Mouse (Mus musculus) inflammation-experienced regulatory T-cells, adult 6 months (primary cell): ENCODE data around the gene Cacng1. TPM values are rescaled to one million over a fixed set of nuclear protein-coding genes. Genes with fewer than 3 reads are reported as not detected.

Source experiments
- ATAC-seq: one replicate; pipeline ENCODE4 v1.8.0; 2017
- polyA plus RNA-seq, 3 experiments: library from polyadenylated mRNA; unstranded; fragments of 100-300 nt; shearing (Covaris generic); gene quantifications; one replicate each; pipeline ENCODE4 v1.2.1; 2017

Cacng1 gene
- polyA plus RNA-seq: not detected

DNA sequence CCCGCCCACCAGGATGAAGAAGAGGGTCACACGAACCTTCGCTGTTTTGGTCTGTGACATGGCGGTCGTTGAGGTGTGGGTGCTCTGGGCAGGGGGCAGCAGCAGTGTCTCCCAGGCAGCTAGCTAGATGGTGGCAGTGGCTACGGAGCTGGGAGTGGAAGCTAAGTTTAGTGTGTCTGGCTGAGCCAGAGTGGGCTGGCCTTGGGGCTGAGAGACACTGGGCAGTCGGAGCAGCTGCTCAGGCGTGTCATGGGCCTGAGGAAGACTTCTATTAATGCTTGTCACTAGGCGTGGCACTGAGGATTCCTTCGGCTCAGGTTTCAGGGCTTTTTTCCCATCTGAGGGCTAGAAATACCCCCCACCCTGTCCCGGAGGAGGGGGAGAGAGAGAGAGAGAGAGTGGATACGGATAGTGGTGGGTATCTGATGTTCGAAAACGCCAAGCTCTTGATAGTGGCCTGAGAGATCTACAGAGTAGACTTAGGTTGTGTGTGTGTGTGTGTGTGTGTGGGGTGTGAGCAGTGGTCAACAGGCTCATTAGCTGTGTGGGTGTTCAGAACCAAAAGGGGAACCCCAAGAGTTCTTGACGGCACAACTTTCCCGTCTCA is at the start of gene Cacng1:
TSS of gene Cacng1 (minus strand) at position 191 of the 607 bp plus-strand sequence.
- ATAC-seq: no peak

DNA sequence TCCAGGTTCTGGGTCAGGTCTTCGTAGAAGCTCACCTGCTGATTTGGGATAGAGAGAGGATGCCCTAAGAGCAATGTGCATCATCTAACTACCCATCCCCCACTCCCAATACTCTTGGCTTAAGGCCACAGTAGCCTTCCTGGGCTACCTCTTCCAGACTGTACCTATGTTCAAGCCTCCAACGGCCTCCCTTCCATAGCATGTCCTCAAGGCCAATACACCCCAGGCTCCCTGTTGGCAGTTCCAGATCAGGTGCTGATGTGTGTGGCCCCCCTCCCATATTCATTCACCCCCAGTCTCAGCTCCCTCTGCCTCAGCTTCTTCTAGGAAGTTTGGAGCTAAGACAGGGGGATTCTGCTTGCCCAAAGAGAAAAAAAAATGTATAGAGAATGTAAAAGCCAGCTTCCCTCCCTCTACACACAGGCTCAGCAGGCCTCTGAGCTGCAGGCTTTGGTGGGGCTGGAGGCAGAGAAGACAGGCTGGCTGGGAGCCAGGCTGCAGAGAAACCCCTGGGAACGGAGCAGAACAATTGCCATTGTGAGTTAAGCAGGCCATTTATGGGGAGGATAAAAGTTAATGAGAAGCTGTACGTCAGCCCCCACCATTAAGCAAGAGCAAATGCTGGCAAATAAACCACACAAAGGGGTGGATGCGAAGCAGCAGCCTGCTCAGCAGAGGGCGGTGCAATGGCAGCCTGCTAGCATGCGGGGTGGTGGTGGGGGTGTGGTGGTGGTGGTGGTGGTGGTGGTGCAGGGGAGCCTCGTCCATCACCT is 46.6 kb upstream of the Cacng1 start:
- ATAC-seq: no peak

DNA sequence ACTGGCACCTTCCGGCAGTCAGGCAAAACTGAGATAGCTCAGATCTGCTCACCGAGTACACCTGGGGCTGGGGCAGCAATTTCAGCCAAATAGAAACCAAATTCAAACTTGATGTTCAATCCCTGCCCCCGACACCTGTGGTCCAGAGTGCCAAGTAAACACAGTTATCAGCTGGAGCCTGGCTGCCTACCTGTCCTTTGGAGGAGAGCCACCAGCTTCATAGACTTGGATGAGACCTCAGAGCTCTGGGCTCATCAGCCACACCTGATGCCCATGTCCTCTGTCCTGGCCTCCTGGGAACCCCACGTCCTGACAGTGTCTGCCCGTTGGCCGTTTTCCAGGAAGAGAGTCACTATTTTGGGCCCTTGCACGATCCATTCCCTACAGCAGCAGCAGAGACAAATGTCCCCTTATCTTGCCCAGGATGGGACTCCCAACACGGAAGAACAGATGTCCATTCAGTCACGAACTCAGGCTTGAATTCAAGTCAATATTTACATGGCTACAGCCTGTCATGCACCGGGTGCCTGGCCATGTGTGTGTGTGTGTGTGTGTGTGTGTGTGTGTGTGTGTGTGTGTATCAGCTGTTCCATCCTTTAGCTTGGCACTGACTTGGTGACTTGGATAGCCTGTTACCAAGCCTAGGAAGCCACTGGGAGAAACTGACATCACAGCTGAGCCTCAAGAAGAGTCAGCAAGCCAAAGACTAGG is 45.6 kb upstream of the Cacng1 start:
- no peak for ATAC-seq

DNA sequence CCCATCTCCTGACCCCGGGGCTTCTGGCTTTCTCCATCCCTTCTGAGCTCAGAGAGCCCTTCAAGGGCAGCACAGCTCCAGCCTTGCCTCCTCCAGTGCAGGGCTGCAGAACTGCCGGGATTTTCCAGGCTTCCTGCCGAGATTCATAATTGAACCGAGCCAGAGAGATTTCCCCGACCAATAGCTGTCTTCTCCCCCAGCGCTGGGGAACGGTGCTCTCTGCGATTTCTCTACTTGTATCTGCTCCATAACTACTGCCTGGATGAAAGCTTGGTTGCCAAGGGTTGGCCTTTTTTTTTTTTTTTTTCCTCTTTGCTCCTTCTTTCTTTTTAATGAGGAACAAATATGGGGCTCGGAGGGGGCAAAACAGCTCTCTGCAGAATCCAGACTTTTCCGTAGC is 43.7 kb upstream of the Cacng1 start:
- ATAC-seq: no peak

DNA sequence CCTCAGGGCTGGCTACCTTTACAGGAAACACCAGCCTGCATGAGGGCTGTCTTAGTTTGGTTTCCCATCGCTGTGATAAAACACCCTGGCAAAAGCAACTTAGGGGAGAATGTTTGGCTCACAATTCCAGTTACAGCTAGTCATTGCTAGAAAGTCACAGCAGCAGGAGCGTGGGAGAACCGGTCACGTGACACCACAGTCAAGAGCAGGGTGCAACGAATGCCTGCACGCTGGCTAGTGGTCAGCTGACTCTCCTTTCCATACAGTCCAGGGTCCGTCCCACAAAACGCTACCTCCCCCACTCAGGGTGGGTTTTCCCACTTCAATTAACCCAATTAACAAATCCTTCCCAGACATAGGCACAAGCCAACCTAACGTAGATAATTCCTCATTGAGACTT is 43.2 kb upstream of the Cacng1 start:
- ATAC-seq: no peak

DNA sequence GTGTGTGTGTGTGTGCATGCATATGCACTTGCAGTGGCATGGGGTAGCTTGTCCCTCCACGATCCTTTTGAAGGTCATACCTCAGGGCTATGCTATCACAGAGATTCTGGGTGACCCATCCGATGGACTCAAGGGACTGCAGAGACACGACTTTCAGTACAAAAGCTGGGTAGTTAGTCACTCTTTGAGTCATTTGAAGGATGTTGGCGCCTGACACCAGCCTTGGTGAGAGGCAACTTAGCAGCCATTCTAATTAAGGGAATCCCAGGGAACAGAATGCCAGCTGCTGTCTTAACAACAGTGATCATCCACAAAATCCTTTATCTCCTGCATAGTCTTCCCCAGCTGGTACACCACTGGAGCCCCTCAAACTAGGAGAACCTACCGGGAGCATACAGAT is 32.8 kb upstream of the Cacng1 start:
- ATAC-seq: no peak

DNA sequence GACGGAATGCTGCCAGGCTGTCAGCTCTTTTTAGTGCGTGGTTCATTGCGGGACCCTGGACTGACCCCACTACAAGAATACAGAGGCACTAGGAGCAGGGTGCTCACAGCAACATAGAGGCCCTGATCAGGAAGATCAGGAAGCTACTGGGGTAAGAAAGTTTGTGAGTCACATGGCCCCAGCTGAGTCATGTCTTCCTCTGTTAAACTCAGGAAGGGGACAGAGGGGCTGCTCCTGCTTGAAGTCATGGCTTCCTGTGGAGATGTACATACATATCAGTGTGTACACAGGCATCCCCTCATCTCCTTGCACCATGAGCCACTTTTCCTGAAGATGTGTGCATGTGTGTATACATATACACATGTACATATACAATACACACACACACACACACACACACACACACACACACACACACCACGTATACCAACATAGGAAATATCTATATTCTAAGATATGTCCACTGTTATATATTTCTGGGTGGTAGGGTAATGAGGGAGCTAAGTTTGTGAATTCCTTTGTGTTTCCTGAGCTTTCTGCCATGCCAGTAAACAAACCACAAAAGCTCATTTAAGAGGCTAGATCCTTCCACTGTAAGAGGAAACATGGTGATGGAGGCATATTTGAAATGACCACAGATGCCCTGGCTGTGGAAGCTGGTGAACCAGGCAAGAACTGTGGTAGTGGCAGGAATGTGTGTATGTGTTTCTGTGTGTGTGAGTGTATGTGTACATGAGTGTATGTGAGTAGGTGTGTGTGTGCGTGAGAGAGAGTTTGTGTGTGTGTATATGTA is 32.1 kb upstream of the Cacng1 start:
- no peak for ATAC-seq

DNA sequence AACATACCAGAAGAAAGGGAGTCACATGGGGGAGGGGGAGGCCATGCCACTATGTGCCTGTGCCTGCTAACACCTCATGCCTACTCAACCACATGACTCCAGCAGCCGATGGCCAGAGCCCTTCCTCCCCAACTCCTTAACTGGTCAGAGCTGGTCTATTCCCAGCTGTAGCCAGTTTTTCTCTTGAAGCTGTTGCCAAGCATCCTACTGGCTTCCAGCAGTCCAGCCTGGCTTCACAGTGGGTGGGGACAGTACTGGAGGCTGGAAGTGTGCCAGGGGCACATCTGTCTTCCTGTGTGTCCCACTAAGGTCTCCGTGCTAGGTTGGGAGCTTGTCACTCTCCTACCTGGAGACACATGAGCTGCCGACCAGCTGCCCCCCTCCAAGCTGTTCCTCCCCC is 26.8 kb upstream of the Cacng1 start:
- ATAC-seq: no peak

DNA sequence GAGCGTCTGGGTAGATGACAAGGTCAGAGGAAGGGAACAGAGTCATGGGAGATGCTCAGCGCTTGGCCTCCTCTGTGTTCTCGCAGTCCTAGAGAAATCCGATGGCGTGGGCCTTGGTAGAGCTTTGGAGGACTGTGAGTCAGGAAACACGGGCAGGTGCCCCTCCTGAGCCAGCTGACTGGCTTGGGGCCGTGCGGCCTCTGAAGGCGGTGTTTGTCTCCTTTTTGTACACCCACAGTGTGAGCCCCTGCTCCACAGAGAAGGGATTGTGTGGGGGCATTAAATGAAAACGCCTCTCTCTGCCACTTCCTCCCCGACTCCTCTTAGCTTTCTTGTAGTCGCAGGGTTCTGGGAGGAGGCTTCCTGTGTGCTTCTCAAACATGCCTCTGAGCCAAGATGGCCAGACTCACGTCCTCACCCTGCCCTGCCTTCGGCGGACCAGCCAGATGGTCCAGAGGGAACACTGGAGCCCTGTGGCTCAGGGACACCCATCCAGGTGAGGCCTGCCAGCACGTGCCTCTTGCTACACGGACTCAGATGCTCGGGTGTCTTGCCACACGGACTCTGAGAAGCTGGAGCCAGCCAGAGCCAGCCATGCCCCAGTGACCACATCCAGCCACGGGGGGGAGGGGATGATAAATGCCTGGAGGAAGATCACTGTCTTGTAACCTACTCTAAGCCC is 22.2 kb upstream of the Cacng1 start:
- no peak for ATAC-seq

DNA sequence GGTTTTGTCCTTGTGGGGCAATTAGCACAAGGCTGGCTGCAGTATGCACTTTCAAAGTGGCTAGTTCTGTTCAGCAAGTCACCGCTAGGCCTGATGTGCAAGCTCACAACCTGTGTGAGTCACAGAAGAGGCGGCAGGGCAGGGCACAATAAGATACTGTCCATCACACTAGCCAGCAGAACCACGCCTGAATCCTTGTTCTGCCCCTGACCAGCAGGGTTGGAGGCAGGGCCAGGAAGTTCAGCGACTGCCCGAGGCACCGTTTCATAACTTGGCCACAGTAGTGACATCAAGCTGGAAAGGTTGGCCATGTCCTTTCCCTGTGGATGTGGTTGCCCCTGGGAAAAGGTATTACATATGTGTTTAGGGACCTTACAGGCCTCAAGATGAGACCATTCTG is 21.6 kb upstream of the Cacng1 start:
- ATAC-seq: no peak

DNA sequence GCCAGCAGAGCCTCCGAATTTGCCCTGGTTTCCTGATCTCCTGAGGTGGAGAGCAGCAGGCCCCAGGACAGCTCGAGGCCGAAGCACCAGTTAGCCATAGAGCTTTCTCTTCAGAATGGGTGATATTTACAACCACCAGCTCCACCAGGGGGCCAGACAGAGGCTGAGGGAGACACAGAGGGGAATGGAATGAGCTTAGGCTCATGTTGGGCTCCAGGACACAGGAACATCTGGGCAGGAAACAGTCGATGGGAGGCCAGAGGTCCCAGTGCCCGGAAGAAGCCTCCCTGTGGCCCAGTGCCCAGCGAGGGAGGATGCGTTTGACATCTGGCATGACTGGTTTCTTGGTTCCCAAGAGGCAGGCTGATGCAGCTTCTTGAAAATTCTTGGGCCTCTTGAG is 17.8 kb upstream of the Cacng1 start:
- no peak for ATAC-seq

DNA sequence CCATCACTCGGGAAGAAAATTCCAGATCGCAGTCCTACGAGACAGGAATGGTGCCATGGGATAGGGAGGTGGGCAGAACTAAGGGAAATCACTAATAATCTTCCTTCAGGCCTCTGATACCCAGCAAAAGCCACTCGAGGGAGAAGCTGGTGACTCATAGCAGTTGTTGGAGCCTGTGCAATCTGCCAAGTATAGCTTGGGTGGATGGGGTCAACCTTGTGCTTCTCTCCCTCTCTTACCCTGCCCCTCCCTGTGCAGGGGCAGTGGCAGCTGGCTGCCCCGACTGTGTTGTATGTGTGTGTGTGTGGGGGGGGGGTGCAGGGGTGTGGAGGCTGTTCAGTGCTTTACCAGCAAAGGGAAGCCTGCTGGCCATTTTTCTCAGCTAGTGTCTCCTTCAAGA is 15.2 kb upstream of the Cacng1 start:
- ATAC-seq: no peak

DNA sequence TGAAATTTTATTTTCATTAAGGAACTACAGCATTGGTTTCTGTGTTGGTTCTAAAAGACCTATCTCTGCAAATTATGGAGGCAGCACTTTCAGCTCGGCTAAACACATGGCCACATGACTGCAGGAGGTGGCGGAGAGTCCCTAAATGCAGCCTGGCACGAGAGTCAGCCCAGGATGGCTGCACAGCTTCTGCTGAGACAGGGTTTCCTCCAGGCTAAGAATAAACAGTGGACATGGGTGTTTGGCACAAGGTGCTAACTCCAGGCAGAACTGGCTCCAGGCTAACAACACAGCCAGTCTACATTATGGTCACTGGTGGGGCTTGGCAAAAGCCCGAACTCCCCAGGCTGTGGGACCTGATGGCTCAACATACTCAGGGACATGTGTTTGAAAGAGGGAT is 14.6 kb upstream of the Cacng1 start:
- ATAC-seq: no peak

DNA sequence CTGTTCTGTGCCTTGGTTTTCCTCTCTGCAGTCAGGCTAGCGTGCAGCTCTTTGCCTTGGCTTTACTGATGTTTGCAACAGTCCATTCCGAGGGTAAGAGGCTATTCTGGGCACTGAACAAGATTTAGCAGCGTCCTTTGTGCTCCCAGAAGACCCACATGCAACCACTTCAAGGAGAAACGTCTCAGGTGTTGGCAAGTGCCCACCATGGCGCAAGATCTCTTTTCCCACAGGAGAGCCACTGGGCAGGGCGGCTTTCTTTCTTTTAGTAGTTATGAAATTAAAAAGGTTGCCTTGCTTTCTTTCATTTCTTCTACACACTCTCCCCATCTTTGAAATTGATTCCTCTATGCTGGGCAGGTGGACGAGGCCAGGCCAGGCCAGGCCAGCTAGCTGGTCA is 12.8 kb upstream of the Cacng1 start:
- ATAC-seq: no peak

DNA sequence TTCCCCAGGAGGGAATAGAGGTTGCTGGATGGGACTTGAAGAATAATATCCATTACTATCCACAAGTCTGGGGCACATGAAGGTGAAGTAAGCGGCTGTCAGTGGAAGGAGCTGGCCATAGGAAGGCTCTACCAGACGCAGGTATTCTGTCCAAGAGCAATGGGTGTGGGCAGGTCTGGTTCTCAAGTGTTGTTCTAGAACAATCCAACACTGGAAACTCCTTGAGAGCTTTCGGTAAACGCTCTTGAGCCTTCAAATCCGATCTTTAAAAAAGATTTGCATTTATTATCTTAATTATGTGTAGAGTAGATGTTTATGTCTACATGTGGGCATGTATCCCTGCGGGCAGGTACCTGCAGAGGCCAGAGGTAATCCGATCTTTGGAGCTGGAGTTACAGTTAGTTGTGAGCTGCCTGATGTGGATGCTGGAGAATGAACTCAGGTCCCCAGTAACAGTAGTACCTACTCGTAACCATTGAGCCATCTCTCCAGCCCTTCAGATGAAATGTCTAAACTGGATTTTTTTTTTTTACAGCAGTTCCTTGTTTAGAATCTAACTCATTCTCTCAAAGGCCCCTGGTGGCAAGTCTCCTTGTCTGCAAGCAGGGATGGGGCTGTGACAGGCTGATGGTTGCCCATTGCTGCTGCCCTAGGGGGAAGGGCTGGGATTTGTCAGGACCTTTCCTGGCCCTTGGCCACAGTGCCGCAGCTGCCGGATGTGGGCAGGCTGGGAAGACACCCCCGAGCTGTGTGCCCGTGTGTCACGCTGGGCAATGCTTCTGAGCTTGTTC is 11.9 kb upstream of the Cacng1 start:
- no peak for ATAC-seq

DNA sequence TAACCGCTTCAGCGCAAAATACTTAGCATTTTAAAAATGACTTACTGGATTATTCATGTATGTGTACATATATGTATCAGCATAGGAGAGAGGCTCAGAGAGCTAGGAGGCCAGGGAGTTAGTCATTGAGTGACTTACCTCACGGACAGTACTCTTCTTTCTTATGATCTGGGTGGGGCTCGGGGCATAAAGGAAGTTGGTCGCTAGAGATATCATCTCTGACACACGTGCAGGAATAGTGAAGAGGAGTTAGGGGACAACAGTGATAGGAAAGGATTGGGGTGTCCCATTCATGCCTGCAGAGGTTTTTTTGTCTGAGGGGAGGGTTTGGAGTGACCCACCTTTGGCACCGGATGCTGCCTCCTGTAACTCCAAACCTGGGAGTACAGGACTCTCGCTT is 8.3 kb upstream of the Cacng1 start:
- ATAC-seq: no peak

DNA sequence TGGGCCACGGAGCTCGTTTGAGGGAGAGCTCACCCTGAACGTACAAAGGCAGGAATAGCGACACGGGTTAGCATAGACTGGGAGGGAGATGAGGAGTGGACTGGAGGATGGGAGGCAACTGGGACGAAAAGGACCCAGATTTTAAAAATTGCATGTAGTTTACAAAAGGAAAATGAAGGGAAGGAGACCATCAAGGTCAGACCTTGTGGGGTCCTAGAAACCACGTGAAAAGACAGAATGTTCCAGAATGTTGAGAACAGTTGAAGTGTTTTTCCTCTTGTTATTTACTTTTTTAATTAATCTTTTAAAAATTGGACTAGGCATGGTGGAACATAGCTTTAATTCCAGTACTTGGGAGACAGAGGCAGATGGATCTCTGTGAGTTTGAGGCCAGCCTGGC is 4.7 kb upstream of the Cacng1 start:
- no peak for ATAC-seq

DNA sequence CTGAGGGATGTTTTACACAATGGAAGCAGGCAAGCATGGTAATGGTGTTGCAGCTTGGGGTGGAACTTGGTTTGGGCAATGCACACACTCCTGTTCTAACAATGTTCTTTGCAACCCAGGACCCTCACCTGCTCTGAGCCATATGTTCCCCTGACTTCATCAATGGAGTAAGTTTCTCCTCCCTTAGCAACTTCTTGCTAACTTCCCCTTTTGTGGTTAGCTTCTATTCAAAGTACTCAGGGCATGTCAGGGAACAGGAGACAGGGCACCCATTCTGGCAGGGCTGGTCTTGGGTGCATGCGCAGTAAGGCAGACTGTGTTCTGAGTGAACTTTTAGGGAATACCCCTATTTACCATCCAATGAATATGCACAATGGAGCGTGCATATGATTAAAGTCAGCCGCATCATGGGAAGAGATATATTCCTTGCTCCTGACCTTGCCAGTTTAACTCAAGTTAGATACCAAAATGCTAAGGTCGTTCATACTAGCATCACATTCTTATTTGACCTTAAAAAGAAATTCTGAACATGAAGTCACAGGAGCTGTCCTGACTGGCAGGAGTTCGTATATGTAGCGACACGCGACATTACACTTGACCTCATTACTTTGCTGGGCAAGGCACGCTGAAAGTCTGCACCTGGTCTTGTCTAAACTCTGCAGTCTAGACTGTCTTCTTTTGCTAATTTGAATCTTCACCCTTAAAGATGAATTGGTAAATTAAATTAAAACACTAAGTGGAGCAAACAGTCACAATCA is 4.1 kb upstream of the Cacng1 start:
- no peak for ATAC-seq

DNA sequence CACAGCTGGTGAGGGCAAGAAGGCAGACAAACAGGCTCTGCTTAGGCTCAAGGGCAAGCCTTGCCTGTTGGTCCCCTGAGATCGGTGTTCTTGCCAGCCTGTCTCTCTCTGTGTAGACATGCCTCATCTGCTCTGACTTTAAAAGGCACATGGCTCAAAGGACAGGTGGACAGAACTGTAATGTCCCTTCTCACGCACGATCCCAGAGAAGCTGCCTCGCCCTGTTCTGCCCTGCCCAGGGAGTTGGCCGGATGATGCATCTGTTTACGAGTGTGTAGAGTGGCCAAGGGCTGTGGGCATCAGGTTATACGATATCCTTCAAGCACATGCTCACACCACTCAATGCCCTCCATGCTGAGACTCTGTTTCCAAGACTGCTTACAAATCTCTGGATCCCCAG is 2.0 kb downstream of the Cacng1 start:
- ATAC-seq: no peak

DNA sequence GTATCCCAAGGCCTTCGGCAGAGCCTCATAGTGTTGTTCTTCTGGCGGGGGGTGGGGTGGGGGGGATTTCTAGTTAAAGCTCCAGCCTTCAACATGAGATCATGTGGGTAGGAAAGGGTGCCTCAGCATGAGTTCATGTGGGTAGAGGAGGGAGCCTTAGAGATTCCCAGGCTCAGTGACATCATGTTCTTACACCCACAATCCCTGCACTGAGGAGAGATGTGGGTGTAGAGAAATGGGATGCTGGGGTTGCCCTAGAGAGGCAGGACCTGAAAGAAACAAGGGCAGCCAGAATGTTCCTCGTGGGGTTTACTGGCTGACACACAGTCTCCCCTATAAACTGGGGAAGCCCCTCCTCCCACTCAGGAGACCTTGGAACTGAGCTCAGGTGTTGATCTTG is 5.9 kb downstream of the Cacng1 start:
- ATAC-seq: no peak
